Mouse (Mus musculus) c-Kit-positive CD71-positive TER-119-positive erythroid progenitor cells, embryonic 14.5 days (primary cell): Measurements from ENCODE around the gene Myo1a.
A peak's percentile ranks its signal among the peaks of the same experiment; 100 is the strongest.

Experiments used
- DNase-seq: peaks from one replicate; pipeline ENCODE4 v3.0.0-alpha.2; 2013; ENCODE audit warnings: low spot score

The Myo1a gene

GRCm38 (mm10) chr10:127728437-127728836, 23.5 kb downstream of the Myo1a start:
- no peak for DNase-seq

GRCm38 (mm10) chr10:127730285-127730932, 25.4 kb downstream of the Myo1a start:
- peak; percentile 63 for DNase-seq

- no peak for DNase-seq
These were observed 26.0 kb downstream of the Myo1a start for GRCm38 (mm10) chr10:127730933-127731310.

GRCm38 (mm10) chr10:127731397-127731796, 26.4 kb downstream of the Myo1a start:
- no peak for DNase-seq

GRCm38 (mm10) chr10:127734434-127734833, 29.5 kb downstream of the Myo1a start:
- no peak for DNase-seq

GRCm38 (mm10) chr10:127736266-127736665, 31.3 kb downstream of the Myo1a start:
- DNase-seq: no peak

GRCm38 (mm10) chr10:127736916-127737315, 31.9 kb downstream of the Myo1a start:
- DNase-seq: no peak

- no peak for DNase-seq
These were observed 32.6 kb downstream of the Myo1a start for GRCm38 (mm10) chr10:127737552-127737951.

GRCm38 (mm10) chr10:127738151-127738882, 33.3 kb downstream of the Myo1a start:
- DNase-seq: peak; percentile 68

- peak; percentile 65 for DNase-seq
These were observed 34.2 kb downstream of the Myo1a start, which contains the start of gene Zbtb39 for GRCm38 (mm10) chr10:127739083-127739660. Gene Zbtb39, plus strand, starts transcription at chr10:127739538.

- DNase-seq: no peak
These were observed 34.7 kb downstream of the Myo1a start for GRCm38 (mm10) chr10:127739661-127740161.

GRCm38 (mm10) chr10:127744661-127745060, 39.7 kb downstream of the Myo1a start:
- DNase-seq: no peak

GRCm38 (mm10) chr10:127745886-127746285, 40.9 kb downstream of the Myo1a start:
- no peak for DNase-seq

GRCm38 (mm10) chr10:127747254-127747653, 42.3 kb downstream of the Myo1a start:
- DNase-seq: no peak

GRCm38 (mm10) chr10:127748847-127749612, 44.1 kb downstream of the Myo1a start:
- DNase-seq: no peak

- no peak for DNase-seq
These were observed 45.3 kb downstream of the Myo1a start for GRCm38 (mm10) chr10:127750136-127750777.

- no peak for DNase-seq
These were observed 46.6 kb downstream of the Myo1a start, which contains the start of gene Gpr182 for GRCm38 (mm10) chr10:127751548-127751947. Gene Gpr182, minus strand, starts transcription at chr10:127751732.

GRCm38 (mm10) chr10:127754566-127755166, 49.7 kb downstream of the Myo1a start:
- no peak for DNase-seq

- no peak for DNase-seq
These were observed 50.3 kb downstream of the Myo1a start for GRCm38 (mm10) chr10:127755246-127755645.

- DNase-seq: no peak
These were observed 50.9 kb downstream of the Myo1a start for GRCm38 (mm10) chr10:127755770-127756468.
